Mouse (Mus musculus) heart, adult 18-20 months (tissue): ENCODE results near the gene Grm2. TPM values are rescaled to one million over a fixed set of nuclear protein-coding genes. Genes with fewer than 3 reads are reported as not detected.

Source experiments
- DNase-seq, 2 experiments: peaks; one replicate each; pipeline ENCODE4 v3.0.0; 2021 to 2022; ENCODE audit warnings: mixed read lengths in 1 of 2
- long read RNA-seq, 2 experiments: library from polyadenylated mRNA; stranded (forward); transcript quantifications; one replicate each; pipeline ENCODE4 v2.0.0; 2021
- total RNA-seq, 2 experiments: library from RNA; stranded (reverse); gene quantifications; 2 replicates each; pipeline ENCODE4 v1.2.3; 2021

Gene Grm2
- total RNA-seq = not detected
- long read RNA-seq, experiment 1 = 0 reads
- long read RNA-seq, experiment 2 = 0 reads

DNA sequence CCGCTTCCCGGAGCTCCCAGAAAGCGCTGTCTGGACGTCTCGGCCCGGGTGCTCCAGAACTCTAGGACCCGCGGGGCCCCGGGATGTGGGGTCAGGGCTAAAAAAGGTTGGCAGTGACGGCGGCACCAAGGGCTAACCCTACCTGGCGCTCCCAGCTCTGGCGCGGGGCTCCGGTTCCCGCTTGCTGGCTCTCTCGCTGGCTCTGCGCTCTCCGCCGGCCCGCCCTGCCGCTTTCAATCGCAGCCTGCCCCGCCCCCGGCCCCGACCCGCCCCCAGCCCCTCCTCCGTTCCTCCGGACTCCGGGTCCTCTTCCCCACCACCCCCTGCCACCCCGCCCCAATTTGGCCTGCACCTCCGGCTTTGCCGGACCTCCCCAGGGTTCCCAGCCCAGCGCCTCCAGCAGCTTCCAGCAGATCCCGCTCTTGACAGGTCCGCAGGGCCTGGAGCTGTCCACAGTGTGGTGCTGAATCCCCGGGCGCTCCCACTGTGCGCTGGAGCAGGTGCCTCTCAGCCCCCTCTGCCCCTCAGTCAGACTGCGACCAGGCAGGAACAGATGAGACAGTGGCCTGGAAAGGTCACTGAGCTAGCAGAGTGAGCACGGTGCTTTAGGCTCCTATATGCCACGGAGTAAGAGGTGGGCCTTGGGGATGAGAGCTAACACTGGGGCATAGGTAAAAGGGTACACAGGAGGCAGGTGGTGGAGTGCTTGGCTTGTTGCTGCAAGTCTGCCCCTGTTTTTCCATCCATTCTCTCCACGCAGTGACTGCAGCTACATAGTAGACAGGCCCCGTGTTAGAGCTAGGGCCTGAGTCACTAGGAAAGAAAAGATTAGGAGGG, at the start of gene Grm2:
Gene Grm2, minus strand, starts transcription at position 199 of the 837 bp plus-strand sequence.
- peak; percentile 29 to 74 for DNase-seq

DNA sequence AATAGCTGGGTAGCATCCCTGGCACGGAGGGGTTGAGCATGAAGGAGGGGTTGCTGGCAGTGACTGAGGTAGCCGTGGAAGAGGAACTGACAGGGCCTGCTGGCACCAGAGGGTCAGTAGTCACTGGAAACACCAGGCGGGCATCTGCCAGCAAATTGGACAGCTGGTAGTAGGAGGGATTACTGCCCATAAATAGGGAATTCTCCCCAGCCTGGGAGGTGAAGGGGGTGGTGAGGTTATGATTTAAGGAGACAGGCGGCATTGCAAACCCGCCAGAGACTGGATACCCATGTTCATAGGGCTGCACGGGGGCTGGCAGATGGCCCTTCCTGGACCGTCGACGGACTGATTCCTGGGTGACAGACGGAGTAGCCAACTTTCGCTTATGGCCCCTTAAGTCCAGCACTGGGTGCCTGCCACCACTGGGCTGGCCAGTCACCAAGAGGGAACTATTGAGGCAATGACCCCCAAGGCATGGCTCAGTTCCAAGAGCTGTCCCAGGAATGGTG, 37.1 kb upstream of the Grm2 start:
- DNase-seq = no peak

DNA sequence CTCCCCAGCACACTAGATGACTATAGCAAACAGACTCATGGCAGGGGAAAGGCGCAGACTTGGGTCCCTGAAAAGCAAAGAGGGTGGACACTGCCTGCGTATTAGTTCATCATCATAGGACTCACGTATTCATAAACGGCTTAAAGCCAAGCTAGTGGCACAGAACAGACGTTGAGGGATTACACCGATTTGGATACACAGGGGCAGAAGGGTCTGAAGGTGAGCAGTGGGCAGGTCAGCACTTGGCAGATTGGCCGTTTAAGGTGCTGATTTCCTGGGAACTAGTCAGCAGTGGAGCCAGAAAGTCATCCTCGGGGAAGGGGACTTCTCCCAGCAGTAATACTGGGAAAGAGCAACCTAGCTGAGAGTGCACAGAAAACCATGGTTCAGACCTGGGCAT, 33.0 kb upstream of the Grm2 start:
- no peak for DNase-seq

DNA sequence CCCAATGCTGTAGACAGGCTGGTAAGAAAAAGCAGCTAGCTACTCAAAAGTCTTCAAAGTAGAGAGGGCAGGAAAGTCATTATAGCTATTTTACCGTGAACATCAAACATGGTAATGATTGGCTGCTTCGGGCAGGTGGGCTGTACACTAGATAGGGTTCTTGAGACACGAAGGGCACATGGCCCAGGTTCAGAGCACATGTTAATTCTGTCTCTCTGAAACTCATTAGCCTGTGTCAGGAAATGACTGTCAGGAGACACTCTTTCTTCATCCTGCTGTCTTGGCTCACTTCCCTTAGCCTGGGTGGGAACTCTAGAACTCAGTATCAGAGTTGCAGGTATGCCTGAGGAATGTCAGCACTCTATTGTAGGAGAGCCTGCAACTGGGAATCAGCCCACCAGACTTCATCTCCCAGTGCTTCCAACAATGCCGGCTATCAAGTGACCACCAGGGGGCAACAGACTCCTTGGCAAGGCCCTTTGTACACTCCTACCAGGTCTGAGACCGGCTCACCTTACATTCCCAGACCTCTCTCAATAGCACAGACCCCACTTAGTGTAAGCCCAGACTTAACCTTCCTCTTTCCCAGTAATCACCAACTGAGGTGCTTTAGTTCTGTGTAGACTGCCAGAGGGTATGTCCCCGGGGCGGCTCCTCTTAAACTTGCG, 31.2 kb upstream of the Grm2 start:
- DNase-seq = peak; percentile 73 to 83

DNA sequence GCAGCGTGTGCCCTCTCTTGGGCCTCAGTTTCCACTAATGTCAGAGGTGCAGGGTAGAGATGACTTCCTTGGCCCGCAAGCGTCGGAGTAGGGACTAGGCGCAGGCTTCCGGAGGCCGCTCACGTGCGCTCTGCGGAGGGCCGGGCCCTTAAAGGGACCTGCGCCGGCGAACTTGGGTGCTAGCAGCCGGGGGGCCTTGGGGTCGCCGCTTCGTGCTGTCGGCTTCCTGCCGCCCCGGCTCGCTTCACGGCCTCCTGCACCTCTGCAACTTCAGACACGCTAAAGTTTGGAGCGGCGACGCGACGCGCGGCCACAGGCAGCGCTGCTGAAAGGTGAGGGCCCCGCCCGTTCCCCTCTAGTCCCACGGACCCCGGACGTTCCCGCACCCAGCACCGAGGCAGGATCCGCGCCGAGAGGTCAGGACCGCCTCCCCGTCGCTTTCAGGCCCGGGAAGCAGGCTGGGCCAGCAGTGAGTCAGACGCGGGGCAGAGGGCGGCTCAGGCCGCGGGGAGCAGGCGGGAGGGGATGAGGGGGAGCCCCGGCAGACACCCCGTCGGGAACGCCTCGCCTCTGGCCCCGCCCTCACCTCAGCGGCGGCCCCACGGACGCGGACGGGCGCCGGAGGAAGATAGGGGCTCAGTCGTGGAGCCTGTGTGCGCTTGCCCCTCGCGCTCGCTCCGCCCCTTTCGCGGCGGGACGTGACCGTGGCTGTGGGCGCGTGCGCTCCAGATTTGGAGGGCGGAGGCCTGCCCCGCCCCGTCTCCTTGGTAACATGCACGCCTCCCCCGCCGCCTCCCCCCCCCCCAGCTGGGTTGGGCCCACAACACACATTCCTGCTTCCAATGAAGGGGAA, 29.6 kb upstream of the Grm2 start, which contains the start of gene Tex264:
Gene Tex264, minus strand, starts transcription at position 679 of the 853 bp plus-strand sequence.
- peak; percentile 90 to 94 for DNase-seq

DNA sequence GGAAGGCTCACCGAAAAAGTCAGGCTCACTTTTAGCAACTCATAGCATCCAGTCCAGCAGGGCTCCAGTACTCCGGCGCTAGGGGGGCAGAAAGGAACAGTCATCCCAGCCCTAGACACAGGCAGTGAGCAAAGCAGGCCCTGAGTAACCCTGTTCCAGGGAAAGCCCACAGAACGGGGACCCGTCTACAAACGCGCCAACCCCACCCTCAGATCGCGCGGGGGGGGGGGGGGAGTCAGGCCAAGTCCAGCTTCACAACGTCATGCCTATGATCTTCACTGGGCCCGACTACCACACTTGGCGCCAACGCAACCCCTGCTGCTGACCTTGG, 29.0 kb upstream of the Grm2 start:
- DNase-seq = no peak

DNA sequence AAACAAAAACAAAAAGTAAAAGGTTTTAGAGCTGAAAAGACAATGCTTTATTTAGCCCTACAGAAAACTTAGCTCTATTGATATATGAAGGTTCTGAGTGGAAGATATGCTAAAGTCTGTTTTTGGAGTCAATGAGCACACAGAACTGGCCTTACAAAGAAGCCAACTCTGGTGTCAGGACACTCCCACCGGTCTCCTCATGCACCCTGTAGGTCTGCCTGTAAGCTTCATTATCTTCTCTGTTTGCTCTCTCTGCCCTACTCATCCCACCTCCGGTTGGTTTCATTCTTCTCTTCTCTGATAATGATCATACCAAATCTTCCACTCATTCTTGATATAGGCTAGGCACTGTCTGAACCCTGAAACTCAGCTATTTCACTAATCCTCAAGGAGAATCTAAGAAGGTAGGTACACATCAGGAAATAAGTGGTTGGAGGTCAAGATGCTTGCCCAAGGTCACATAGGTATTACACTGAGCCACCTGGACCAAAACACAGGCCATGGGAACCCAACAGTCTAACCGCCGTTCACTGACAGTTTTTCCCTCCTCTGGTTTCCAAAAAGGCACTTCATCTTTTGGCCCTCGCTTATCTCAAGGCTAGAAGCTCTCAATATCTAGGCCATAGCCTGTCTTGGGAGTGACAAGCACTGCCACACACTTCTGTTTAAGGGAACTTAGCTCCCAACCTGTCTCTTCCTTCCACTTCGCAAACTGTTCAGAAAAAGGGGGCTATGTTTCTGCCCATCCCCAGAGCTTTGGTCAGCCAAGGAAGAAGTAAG, 28.4 kb upstream of the Grm2 start:
- no peak for DNase-seq

DNA sequence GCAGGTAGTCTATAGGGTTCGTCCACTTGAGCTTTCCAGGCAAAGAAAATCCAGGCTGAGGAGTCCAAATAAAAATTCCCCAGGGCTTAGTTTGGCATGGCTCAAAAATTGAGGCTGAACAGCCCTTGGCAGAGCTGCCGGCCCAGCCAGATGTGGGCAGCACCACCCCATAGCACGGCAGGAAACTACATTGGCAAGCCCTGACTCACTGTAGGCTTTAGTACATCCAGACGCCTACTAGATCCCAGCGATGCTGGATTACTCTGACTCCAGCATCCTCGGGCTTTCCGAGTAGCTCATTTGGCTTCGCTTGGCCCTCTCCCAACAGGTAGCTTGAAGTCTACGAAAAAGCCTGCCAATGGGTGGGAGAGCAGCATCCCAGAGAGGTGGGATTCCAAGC, 25.1 kb upstream of the Grm2 start:
- DNase-seq = no peak

DNA sequence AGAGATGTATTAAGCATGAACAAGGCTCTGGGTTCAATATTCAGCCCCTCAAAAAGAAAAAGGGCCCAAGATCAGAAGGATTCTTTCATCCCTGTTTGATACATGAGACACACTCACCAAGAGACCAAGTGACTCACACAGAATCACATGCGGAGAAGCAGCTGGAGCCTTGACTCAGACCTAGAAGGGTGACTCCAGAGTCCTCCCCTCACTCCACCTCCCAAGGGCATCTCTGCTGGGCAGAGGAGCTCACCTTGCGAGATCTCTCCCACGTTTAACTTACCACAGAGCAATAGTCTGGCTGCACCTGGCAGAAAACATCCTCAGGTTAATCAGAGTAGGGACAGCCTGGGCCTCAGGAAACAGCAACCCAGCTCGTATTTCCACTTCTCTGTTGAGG, 22.4 kb upstream of the Grm2 start:
- DNase-seq = no peak

DNA sequence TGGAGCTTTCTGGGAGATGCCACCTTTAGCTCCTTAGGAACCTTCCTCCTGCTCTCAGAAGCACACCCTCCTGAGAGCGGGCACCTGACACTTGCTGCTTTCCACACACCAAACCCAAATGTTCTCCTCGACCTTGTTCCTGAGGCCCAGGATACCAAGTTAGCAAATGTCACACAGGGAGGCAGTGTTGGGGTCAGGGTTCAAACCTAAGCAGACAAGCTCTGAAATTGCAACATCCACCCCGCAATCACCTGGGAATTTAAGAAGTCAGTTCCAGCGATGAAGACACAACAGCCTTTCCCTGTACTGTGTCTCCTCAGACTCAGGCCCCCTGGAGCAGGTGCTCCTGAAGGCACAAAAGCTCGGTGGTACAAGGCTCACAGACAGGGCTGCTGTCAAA, 21.8 kb upstream of the Grm2 start:
- no peak for DNase-seq

DNA sequence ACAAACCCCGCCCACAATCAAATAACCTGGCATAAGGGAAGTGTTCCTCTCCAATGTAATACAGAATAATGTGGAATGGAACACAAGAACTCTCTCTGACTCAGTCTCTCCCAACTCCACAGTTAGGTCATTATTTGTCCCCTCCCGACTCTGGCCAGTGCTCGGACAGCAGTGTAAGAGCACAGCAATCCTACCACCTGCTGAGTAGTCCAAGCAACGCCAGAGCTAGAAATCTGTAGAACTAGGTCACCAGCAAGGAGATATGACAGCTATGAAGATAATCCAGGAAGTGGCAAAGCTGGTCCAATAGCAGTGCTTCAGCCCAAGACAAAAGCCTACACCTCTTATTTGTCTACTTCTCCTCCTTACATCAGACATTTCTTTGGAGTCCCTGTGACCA, 20.7 kb upstream of the Grm2 start:
- no peak for DNase-seq

DNA sequence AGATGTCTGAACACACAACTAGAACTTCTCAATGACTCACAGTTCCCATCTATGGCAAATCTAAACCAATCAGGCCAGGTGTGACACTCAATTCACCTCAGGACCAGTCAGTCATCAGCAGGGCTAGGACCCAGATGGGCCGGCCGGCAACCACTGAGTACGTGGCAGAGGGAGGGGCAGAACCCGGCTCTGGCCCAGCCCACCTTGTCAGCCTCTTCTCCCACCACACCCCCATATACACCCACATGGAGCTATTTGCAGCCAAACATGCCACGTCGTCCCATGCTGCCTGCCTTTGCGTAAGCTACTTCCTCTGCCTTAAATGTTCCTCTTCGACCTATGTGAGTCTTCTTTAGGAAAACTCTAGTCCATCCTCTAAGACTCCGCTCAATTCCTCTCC, 20.1 kb upstream of the Grm2 start:
- DNase-seq = no peak

DNA sequence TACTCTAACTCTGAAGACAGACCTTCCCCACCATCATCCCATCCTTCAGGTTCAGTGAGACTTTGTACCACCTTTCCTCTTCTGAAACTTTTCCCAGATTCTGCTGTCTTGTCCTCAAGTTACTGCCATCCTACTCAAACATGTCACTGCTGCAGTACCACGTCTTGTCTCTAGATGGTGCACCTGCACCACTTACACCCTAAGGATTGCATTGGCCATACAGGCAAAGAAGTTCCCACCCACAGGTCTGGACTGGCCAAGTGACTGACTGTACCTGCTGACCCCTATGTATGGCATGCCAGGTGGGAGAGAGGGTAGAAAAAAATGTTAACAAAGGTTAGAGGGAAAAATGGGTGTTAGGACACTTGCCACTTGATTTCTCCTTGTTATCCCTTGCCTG, 19.6 kb upstream of the Grm2 start:
- DNase-seq = peak; percentile 77 to 90

DNA sequence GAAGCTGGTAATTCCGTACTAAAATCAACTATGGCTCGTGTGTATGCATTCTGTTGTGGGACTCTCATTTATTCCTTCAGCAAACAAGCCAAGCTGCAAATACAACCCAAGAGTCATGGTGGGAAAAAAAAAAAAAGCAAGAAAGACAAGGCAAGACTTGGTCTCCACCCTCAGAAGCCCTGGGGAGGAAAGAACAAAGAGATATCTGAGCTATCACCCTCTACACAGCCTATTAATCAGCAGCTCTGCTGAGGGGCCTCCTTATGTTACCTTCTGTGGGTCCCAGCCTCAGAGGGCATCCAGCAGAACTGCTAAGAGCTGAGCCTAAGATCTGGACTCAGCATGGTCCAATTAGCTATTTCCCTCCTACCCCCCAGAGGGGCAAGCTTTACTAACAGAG, 18.0 kb upstream of the Grm2 start:
- no peak for DNase-seq

DNA sequence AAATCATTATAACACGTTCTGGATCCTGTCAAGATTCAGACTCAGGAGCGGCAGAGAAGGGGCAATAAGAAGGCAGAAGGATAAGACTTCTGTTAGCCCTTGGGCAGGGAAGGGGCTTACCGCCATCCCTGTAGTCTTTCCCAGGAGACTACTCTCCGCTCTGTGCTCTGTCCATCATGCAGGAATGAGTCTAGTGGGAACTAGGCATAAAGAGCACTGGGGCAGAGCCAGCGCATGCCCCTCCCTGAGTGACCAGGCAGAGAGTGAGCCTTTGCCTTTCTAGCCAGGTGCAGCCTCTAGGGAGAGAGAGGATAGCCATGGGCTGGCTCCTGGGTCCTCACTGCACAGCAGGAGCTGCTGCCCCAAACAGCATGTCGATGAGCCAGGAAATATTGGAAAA, 9.0 kb upstream of the Grm2 start:
- no peak for DNase-seq

DNA sequence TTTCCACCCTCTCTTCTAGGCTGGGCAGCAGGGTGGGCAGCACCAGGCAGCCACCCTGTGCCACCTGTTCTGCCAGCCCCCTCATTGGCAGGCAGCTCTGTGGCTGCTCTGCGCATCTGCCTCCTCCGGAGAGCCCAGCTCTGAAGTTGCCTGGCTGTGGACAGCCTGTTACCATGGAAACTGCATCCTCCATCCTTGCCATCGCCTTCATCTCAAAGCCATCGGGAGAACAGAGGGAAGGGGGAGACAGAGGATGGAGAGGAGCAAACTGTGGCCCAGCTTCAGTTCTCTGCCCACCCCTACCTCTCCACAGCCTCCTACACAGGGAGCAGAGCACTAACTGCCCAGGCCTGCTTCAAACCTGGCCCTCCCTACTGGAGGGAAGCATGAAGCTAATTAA, 8.6 kb upstream of the Grm2 start:
- no peak for DNase-seq

DNA sequence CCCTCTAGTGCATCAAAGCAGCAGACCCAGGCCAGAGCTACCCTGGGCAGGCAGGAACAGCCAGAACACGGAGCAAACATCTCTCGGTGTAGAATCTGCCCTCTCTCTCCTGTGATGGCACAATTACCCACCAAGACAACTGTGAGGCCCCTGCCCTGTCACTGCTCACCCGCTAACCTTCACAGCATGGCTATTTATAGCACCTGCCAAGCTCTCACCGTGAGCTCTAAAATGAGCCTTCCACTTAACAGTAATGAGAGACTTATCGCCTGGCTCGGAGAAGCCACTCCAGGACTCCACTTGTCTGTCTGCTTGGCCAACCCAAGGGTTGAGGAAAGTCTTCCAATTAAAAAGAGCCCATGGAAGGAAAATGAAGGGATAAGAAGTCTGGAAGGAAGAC, 7.3 kb upstream of the Grm2 start:
- peak in 1 of 2 experiments; percentile 39 for DNase-seq

DNA sequence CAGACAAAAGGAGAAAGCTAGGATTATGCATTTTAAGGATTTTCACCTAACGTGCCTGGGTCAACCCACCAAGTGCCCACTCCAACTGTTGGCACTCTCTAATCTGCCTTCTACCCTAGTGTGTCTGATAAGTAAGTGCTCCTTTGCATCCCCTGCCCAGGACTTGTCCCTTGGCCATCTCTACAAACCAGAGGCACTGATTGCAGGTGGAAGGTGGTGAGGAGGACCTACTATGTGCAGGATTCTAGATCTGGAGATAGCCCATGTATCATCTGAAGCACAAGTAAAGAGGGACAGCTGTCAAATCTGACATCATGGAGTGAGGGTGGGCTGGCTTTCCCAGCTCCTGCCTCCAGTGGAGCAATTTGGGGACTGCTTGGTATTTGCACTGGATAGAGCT, 4.1 kb upstream of the Grm2 start:
- no peak for DNase-seq

DNA sequence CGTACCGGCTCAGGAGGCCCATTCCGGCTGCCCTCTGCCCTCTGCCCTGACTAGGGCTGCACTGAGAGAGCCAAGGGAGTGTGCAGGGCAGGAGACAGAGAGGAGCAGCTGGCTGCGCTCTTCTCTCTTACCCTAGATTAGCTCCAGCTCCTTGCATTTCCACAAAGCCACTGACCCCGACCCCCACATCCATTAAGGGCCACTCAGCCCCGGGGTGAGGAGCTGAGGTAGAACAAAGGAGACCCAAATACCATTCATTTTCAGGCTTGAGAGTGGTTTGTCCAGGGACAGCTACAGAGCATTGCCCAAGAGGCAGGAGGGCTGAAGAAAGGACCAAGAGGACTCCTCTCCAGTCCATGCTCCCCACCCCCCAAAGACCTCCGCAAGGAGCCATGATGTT, 3.6 kb upstream of the Grm2 start:
- DNase-seq = no peak

DNA sequence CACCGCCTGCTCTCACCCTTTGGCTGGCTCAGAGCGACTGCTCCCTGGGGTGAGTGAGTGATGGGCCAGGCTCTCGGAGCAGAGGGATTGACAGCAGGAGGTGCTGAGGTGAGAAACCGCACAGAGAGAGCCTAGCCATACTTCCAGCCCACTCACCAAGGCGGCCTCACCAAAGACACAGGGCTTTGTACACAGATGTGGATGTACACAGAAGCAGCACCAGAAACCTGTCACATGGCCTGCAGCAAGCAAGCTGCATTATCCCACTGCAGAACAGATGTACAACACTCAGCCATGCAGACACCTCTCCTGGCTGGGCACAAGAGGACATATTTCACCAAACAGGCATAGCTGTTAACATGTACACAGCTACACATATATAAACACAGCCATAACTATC, 1.7 kb upstream of the Grm2 start:
- no peak for DNase-seq

DNA sequence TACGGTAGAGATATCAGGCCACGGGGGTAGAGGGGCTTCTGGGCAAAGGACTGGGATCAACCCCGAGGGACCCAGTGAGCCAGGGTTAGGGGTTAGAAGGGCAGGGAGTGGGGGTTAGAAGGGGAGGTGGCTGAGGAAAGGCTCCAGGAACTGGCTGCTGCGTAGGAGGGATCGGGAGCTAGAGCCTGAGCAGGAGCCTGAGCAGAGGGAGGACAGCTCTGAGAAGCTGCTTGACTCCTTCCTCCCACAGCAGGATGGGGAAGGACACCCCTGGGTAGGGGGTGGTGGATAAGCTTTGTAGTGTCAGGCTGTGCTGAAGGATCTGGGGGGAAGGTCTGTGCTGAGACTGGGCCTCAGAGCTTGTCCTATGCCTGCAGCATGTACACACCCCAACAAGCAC, 938 bp upstream of the Grm2 start:
- DNase-seq = no peak

DNA sequence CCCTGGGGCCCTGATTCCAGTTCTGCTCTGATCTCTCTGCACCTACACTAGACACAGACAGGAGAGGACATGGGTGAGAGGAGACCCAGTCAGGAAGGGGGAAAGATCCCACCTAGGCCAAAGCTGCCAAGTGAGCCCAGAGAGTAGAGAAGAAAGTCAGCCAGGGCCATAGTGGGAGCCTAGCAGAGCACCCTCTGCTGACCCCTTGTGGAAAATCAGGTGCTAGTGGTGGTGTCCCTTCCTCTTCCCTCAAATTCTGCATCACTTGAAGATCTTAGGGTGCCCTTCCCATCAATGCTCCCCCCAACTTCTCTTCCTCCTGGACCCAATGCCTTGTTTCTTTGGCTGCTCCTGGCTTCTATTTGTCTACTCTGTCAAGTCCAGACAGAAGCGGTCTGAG, 3.2 kb downstream of the Grm2 start:
- no peak for DNase-seq
